Mouse (Mus musculus) forebrain, embryonic 13.5 days (tissue): ENCODE data around the gene Ugt1a1. TPM values are rescaled to one million over a fixed set of nuclear protein-coding genes. Genes with fewer than 3 reads are reported as not detected.

ENCODE experiments used
- ATAC-seq: fragments of 200-750 bp; cut with Nextera tagmentation; 2 replicates; pipeline ENCODE4 v1.8.0; 2017
- H3K27ac ChIP-seq: fragments of 300-500 bp; sonication (generic); 2 replicates; pipeline ENCODE4 v1.5.1; 2015; ENCODE audit warnings: inconsistent platforms, mild to moderate bottlenecking, moderate library complexity
- H3K27me3 ChIP-seq: fragments of 300-500 bp; sonication (generic); 2 replicates; pipeline ENCODE4 v1.6.1; 2015; ENCODE audit warnings: mild to moderate bottlenecking, inconsistent platforms
- H3K36me3 ChIP-seq: fragments of 300-500 bp; sonication (generic); 2 replicates; pipeline ENCODE4 v1.6.1; 2015; ENCODE audit warnings: mild to moderate bottlenecking, inconsistent platforms; ENCODE audit not compliant: poor library complexity, severe bottlenecking
- H3K4me1 ChIP-seq: fragments of 300-500 bp; sonication (generic); 2 replicates; pipeline ENCODE4 v1.6.1; 2015; ENCODE audit warnings: inconsistent platforms
- H3K4me2 ChIP-seq: fragments of 300-500 bp; sonication (generic); 2 replicates; pipeline ENCODE4 v1.6.1; 2015; ENCODE audit warnings: inconsistent platforms, mild to moderate bottlenecking, moderate library complexity
- H3K4me3 ChIP-seq: fragments of 300-500 bp; sonication (generic); 2 replicates; pipeline ENCODE4 v1.5.1; 2015; ENCODE audit warnings: mild to moderate bottlenecking, inconsistent platforms
- H3K9ac ChIP-seq: fragments of 300-500 bp; sonication (generic); 2 replicates; pipeline ENCODE4 v1.6.1; 2015; ENCODE audit warnings: mild to moderate bottlenecking, inconsistent platforms
- H3K9me3 ChIP-seq: fragments of 300-500 bp; sonication (generic); replicated peaks from 2 replicates; pipeline ENCODE4 v1.6.1; 2016; ENCODE audit warnings: inconsistent platforms
- WGBS: fragments of 180-500 bp; shearing (Covaris S2); methylation state at CpG from one replicate; pipeline ENCODE4 v1.1.7; 2015; 5-methylcytosine and 5-hydroxymethylcytosine counted together
- polyA plus RNA-seq: library from polyadenylated mRNA; unstranded; fragments of >200 nt; fragmentation: Nextera tagmentation; extraction: Ambion mirVana; gene quantifications from 2 replicates; pipeline ENCODE4 v1.2.1, GENCODE M21; 2015

The Ugt1a1 gene
- polyA plus RNA-seq, 1 experiment from 2014 or later: not detected

DNA sequence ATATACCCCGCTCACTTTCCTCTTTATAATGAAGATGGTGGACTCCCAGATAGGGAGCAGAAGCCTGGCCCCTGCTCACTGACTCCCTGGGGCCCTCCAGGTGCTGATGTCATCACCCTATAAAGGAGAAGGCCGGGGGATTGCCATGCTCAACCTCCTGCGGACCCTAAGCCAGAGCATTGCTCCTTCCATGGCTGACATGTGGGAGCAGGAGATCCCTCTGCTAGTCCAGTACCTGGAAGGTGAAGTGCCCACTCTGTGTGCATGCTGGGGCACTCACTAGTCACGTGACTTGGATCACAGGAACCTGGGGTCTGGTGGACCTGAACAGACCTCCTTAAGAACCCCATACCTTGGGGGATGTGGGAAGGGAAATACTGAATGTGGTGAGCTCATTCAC lies 28.8 kb downstream of the Ugt1a1 start:
- peaks cover 95% of the 10 kb centered on the region for H3K9me3 ChIP-seq
- 71% methylated on average over 4 of the region's 4 CpGs for WGBS
- H3K4me2 ChIP-seq: no peak overlapping the region
- no peak overlapping the region for H3K9ac ChIP-seq
- H3K4me3 ChIP-seq: no peak overlapping the region
- no peaks in the 10 kb centered on the region for H3K36me3 ChIP-seq
- H3K27me3 ChIP-seq: no peaks in the 10 kb centered on the region
- no peaks in the 10 kb centered on the region for H3K4me1 ChIP-seq
- no peak overlapping the region for H3K27ac ChIP-seq
- no peak for ATAC-seq

DNA sequence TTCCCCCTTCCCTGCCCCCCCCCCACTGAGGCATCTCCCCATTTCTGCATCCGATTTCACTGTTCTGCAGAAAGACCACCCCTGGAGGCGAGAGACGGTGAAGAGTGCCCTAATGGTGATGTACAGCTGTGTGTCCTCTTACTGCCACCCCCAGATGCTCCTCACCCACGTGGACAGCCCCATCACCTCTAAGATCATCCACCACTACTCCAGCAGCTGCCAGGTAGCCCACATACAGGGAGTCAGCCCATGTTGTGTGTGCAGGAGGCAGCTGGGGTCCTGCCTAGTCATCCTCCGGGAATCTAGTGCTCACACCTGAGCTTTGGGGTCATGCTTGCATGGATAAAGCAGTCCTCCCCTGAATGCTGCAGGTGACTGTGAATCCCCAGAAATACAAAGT lies 32.1 kb downstream of the Ugt1a1 start:
- no peak for ATAC-seq
- Histone ChIP-seq H3K4me1 (no peaks in the 10 kb centered on the region), H3K9me3 (peaks cover 98% of the 10 kb centered on the region), H3K9ac (no peak overlapping the region), H3K27ac (no peak overlapping the region), H3K27me3 (no peaks in the 10 kb centered on the region), H3K4me2 (no peak overlapping the region), H3K4me3 (no peak overlapping the region), H3K36me3 (no peaks in the 10 kb centered on the region)
- 65% methylated on average over 5 of the region's 5 CpGs for WGBS

DNA sequence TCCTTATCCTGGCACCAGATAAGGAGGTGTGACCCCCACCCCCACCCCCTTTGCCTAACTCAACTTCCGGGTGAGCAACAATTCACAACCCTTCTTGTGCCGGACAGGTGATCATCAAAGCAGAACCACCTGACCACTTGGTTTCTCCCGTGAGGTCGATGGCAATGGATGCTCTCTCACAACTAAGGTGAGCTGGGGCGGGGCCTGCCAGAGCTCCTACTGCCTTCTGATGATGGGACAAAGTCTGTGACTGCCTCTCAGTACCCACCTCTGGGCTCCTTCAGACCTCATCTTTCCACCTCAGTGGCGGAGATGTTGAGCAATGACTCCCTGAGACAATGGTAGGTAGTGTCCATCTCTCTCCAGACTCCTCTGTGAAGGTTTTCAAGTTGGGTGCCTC lies 34.1 kb downstream of the Ugt1a1 start:
- Histone ChIP-seq H3K36me3 (no peaks in the 10 kb centered on the region), H3K9ac (no peak overlapping the region), H3K27me3 (no peaks in the 10 kb centered on the region), H3K9me3 (peaks cover 98% of the 10 kb centered on the region), H3K4me1 (no peaks in the 10 kb centered on the region), H3K4me2 (no peak overlapping the region), H3K4me3 (no peak overlapping the region), H3K27ac (no peak overlapping the region)
- WGBS: 76% methylated on average over 6 of the region's 6 CpGs
- no peak for ATAC-seq

DNA sequence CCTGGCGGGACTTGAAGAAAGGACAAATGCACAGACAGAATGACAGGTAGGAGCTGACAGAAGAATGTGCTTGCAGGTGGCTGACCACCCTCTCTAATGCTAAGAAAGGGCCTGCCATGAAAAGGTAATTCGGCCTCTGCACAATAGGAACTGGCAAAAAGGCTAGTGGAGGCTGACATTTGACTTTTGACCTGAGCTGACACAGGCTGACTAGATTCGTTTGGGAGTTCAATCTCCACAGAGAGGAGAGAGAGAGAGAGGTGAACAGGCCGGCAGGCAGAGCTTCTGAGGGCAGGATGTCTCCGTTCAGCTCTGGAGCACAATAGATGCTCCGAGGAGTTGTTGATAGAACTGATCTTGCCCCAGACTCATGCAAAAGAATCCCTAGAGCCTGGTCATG lies 34.6 kb downstream of the Ugt1a1 start:
- 46% methylated on average over 6 of the region's 6 CpGs for WGBS
- no peak overlapping the region for H3K9ac ChIP-seq
- H3K9me3 ChIP-seq: peaks cover 98% of the 10 kb centered on the region
- no peaks in the 10 kb centered on the region for H3K4me1 ChIP-seq
- no peak for ATAC-seq
- no peak overlapping the region for H3K4me2 ChIP-seq
- H3K4me3 ChIP-seq: no peak overlapping the region
- H3K27ac ChIP-seq: no peak overlapping the region
- no peaks in the 10 kb centered on the region for H3K27me3 ChIP-seq
- H3K36me3 ChIP-seq: no peaks in the 10 kb centered on the region

DNA sequence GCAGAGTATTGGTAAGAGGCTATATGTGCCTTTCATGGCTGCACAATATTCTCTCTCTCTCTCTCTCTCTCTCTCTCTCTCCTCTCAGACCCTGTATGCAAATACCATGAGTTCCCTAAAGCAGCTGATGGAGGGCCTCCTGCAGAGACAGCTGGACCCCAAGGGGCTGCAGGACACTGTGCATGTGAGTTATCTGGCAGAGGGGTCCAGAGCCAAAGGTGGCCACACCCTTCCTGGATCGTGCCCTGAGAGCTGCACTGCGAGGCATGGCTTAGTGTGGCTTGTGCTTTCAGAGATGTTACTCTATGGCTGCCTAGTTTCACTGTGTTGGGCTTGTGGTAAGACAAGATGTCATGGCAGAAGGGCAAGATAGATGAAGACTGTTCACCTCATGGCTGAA lies 35.9 kb downstream of the Ugt1a1 start:
- no peak overlapping the region for H3K4me3 ChIP-seq
- H3K4me1 ChIP-seq: no peaks in the 10 kb centered on the region
- H3K9me3 ChIP-seq: peaks cover 96% of the 10 kb centered on the region
- H3K27me3 ChIP-seq: no peaks in the 10 kb centered on the region
- no peak overlapping the region for H3K4me2 ChIP-seq
- H3K36me3 ChIP-seq: no peaks in the 10 kb centered on the region
- H3K27ac ChIP-seq: no peak overlapping the region
- H3K9ac ChIP-seq: no peak overlapping the region
- no peak for ATAC-seq
- WGBS: 43% methylated on average over 2 of the region's 2 CpGs

DNA sequence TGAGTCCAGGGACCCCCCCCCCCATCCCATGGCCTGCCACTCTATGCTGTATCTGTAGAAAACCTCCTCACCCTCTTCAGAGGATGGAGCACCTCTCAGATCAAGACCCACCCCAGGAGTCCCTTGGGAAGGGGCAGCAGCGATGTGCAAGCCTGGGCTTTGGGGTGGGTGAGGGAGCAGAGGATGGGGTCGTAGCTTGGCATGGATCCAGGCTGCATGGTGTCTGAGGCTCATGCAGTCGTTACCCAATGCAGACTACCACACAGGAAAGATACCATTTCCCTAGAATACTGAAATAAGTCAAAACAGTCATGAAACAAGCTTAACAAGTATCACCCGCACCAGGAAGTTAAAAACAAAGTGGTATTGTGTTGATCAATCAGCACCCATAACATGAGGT lies 36.9 kb downstream of the Ugt1a1 start:
- Histone ChIP-seq H3K9ac (no peak overlapping the region), H3K27me3 (no peaks in the 10 kb centered on the region), H3K4me3 (no peak overlapping the region), H3K27ac (no peak overlapping the region), H3K36me3 (no peaks in the 10 kb centered on the region), H3K4me2 (no peak overlapping the region), H3K4me1 (no peaks in the 10 kb centered on the region), H3K9me3 (peaks cover 97% of the 10 kb centered on the region)
- 67% methylated on average over 4 of the region's 4 CpGs for WGBS
- no peak for ATAC-seq

DNA sequence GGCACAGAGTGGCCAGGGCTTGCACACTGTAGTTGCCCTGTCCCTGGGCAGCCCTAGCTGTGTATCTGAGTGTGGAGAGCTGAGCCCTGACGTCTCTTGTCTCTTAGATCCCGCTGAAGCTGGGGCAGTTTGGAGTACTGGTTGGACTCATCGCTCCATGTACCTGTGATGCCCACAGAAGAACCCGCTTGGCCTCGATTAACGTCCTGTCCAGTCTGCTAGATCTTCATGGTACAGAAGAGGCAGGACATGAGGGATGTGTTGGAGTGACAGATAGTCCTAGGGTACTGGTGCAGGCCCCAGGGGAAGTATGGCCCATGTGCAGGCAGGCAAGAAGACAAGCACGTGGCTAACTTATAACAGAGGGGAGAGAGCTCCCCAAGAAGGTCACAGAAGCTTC lies 37.8 kb downstream of the Ugt1a1 start:
- H3K27ac ChIP-seq: no peak overlapping the region
- ATAC-seq: no peak
- no peaks in the 10 kb centered on the region for H3K27me3 ChIP-seq
- 81% methylated on average over 7 of the region's 7 CpGs for WGBS
- H3K4me1 ChIP-seq: no peaks in the 10 kb centered on the region
- H3K4me3 ChIP-seq: no peak overlapping the region
- H3K9ac ChIP-seq: no peak overlapping the region
- no peak overlapping the region for H3K4me2 ChIP-seq
- H3K9me3 ChIP-seq: peaks cover 97% of the 10 kb centered on the region
- H3K36me3 ChIP-seq: no peaks in the 10 kb centered on the region

DNA sequence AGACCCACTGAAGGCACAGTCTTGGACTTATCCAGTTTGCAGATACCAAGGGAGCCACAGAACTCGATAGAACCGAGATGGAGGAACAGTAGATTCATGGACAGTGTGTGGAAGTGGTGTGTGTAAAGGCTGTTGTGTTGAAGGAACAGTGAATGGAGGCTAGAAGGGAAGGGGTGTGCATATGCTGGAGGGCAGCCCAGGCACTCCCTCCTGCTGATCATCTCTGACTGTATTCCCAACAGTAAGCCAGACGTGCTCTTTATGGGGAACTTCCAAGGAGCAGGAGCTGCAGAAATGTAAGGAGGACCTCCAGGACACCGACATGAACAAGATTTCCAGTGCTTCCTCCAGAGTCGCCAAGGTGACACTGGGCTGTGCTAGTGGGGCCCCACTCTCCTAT lies 38.3 kb downstream of the Ugt1a1 start:
- Histone ChIP-seq H3K36me3 (no peaks in the 10 kb centered on the region), H3K4me3 (no peak overlapping the region), H3K4me2 (no peak overlapping the region), H3K9ac (no peak overlapping the region), H3K27me3 (no peaks in the 10 kb centered on the region), H3K4me1 (no peaks in the 10 kb centered on the region), H3K27ac (no peak overlapping the region), H3K9me3 (peaks cover 97% of the 10 kb centered on the region)
- WGBS: 80% methylated on average over 5 of the region's 5 CpGs
- no peak for ATAC-seq

DNA sequence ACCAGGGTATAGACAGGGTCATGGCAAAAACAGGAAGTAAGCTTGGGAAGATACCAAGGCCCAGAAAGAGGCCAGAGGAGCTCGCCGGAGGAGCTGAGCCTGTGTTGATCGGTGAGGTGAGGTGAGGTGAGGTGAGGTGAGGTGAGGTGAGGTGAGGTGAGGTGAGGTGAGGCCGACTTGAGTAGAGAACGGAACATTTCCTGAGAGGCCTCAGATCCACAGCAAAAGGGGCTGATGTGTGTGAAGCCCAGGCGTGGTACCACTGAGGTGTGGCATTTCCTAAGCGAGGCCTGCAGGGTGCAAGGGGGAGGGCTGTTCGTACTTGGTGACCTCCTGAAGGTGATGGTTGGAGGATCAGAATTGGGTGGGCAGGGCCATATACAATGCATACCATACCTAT lies 41.3 kb downstream of the Ugt1a1 start:
- H3K9ac ChIP-seq: no peak overlapping the region
- H3K4me3 ChIP-seq: no peak overlapping the region
- H3K9me3 ChIP-seq: peaks cover 97% of the 10 kb centered on the region
- no peaks in the 10 kb centered on the region for H3K36me3 ChIP-seq
- H3K4me1 ChIP-seq: no peaks in the 10 kb centered on the region
- WGBS: 76% methylated on average over 8 of the region's 8 CpGs
- no peak overlapping the region for H3K4me2 ChIP-seq
- H3K27ac ChIP-seq: no peak overlapping the region
- no peak for ATAC-seq
- H3K27me3 ChIP-seq: no peaks in the 10 kb centered on the region

DNA sequence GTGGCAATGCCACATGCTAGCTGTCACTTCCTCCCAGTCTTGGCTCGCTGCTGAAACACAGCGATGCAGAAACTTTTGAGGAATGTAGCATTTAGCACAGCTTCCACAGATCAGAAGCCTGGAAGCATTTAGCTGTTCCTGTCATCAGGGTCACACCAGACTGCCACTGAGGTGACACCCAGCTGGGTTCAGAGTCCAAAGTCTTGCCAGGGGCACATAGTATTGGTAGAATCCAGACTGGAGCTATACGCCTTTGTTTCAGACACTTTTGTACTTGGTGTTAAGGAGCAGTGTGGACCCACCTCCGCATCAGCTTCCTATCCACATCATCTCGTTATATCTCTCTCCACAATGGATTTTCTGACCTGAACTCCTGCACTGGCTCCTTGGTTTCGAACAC lies 41.8 kb downstream of the Ugt1a1 start:
- H3K36me3 ChIP-seq: no peaks in the 10 kb centered on the region
- no peak overlapping the region for H3K4me3 ChIP-seq
- H3K9me3 ChIP-seq: peaks cover 97% of the 10 kb centered on the region
- no peaks in the 10 kb centered on the region for H3K27me3 ChIP-seq
- no peak overlapping the region for H3K9ac ChIP-seq
- no peak overlapping the region for H3K4me2 ChIP-seq
- H3K4me1 ChIP-seq: no peaks in the 10 kb centered on the region
- 69% methylated on average over 6 of the region's 6 CpGs for WGBS
- H3K27ac ChIP-seq: no peak overlapping the region
- ATAC-seq: no peak

DNA sequence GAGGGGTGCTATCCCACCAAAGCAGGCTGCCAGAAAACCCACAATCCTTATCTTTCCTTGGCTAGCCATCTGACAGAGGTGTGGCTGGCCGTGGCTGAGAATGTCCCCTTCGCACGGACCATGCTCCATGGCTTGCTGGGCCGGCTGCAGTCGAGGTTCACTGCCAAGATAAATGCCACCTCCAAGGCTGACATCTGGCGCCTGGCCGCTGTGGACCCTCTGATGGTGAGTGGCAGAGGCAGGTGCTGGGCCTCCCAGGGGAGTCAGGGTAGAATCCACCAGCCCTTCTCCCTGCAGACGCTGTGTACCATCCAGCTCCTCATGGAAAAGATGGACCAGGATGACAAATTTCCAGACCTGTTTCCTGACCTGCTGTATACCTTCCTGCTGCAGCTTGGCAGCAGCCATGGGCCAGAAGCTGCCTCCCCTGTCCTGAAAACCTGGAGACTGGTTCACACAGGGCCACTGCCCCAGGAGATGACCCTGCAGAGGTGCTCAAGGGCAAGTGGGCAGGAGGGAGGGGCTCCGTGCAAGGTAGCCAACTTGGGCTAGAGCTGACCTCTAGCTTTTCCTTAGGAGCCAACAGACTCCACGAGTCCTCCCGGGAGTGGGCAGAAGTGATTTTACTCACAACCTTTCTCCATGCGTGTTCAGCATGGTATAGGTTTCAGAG lies 43.2 kb downstream of the Ugt1a1 start:
- Histone ChIP-seq H3K4me2 (no peak overlapping the region), H3K9me3 (peaks cover 87% of the 10 kb centered on the region), H3K27ac (no peak overlapping the region), H3K4me3 (no peak overlapping the region), H3K9ac (no peak overlapping the region), H3K27me3 (no peaks in the 10 kb centered on the region), H3K36me3 (peaks cover 9% of the 10 kb centered on the region), H3K4me1 (no peaks in the 10 kb centered on the region)
- WGBS: 88% methylated on average over 12 of the region's 12 CpGs
- ATAC-seq: no peak

DNA sequence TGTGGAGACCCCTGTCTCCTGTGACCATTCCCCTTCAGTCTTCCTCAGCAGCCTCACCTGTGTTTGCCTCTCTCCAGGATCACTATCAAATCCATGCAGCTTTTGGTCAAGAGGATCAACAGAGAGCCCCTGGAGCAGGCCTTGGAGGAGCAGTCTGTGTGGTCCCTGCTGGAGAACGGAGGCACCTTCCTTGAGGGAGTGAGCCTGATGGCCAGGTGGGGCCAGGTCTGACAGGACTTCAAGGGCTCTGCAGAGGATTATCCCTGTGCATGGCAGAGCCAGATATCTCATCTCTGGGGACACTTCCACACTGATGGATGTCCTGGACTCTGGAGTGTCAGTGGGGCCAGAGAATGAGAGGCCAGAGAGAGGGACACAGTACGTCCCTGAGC lies 43.7 kb downstream of the Ugt1a1 start:
- no peak overlapping the region for H3K4me2 ChIP-seq
- peaks cover 14% of the 10 kb centered on the region for H3K36me3 ChIP-seq
- H3K4me3 ChIP-seq: no peak overlapping the region
- no peaks in the 10 kb centered on the region for H3K4me1 ChIP-seq
- no peak overlapping the region for H3K9ac ChIP-seq
- WGBS: 63% methylated on average over 2 of the region's 2 CpGs
- peaks cover 82% of the 10 kb centered on the region for H3K9me3 ChIP-seq
- no peak overlapping the region for H3K27ac ChIP-seq
- H3K27me3 ChIP-seq: no peaks in the 10 kb centered on the region
- ATAC-seq: no peak

DNA sequence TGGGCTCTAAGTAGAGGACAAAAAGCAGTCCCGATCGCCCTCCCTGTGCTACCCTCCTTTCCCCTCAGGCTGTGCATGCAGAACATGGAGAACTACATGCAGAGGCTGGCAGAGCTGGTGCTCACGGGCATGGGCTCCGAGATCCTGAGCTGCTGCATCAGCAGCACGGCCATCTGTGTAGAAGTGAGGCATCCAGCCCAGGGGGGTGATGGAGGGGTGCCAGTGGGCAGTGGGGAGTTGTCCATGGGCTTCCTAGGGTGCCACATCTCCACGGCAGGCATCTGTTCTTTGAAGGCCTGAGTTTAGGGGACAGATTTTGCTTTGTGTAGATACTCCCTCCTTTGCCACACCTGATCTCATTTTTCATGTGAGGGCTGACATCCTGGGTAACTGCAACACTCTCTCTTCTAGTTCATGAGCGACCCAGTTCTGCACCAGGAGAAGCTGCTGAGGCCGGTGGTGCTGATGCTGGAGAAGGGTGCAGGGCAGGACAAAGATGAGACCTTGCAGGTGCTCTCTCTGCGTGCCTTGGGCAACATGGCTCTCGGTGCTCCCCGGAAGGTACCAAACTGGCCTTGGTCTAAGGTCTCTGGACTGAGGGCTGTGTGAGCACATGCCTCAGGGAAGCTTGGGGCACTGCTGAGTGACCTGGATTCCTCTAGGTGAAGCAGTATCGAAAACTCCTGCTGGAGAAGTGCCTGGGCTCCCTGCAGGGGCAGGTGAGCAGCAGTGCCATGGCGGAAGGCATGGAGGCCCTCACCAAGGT lies 44.4 kb downstream of the Ugt1a1 start:
- Histone ChIP-seq H3K4me2 (no peak overlapping the region), H3K4me1 (no peaks in the 10 kb centered on the region), H3K9ac (no peak overlapping the region), H3K36me3 (peaks cover 22% of the 10 kb centered on the region), H3K27ac (no peak overlapping the region), H3K4me3 (no peak overlapping the region), H3K27me3 (no peaks in the 10 kb centered on the region), H3K9me3 (peaks cover 75% of the 10 kb centered on the region)
- ATAC-seq: no peak
- WGBS: 77% methylated on average over 13 of the region's 13 CpGs
